Mouse (Mus musculus) liver, embryonic 11.5 days (tissue): ENCODE measurements around the gene Cd59b. TPM values are rescaled to one million over a fixed set of nuclear protein-coding genes. Genes with fewer than 3 reads are reported as not detected.
"Not testable (repeated sequence)": the region's sequence is repeated elsewhere in the genome, so short reads cannot be mapped to it uniquely, and the experiment has no call there.

ENCODE experiments used
- ATAC-seq: fragments of 200-750 bp; cut with Nextera tagmentation; replicated peaks from 2 replicates; pipeline ENCODE4 v1.8.0; 2017; ENCODE audit warnings: moderate number of reproducible peaks, mild to moderate bottlenecking, moderate TSS enrichment, moderate library complexity; ENCODE audit not compliant: low FRiP score
- DNase-seq: peaks from one replicate; pipeline ENCODE4 v3.0.0-alpha.2; 2017; ENCODE audit warnings: low spot score
- H3K27ac ChIP-seq: fragments of 300-500 bp; sonication (generic); 2 replicates; pipeline ENCODE4 v1.5.1; 2014; ENCODE audit warnings: mild to moderate bottlenecking, low read depth, low read length, control low read depth
- H3K27me3 ChIP-seq: fragments of 300-500 bp; sonication (generic); replicated peaks from 2 replicates; pipeline ENCODE4 v1.6.1; 2014; ENCODE audit warnings: low read length, mixed read lengths; ENCODE audit not compliant: control insufficient read depth, insufficient read depth
- H3K36me3 ChIP-seq: fragments of 300-500 bp; sonication (generic); 2 replicates; pipeline ENCODE4 v1.6.1; 2014; ENCODE audit warnings: mild to moderate bottlenecking, low read length, moderate library complexity, mixed read lengths; ENCODE audit not compliant: control insufficient read depth, insufficient read depth
- H3K4me1 ChIP-seq: fragments of 300-500 bp; sonication (generic); replicated peaks from 2 replicates; pipeline ENCODE4 v1.6.1; 2014; ENCODE audit warnings: low read length, mixed read lengths; ENCODE audit not compliant: control insufficient read depth, insufficient read depth
- H3K4me2 ChIP-seq: fragments of 300-500 bp; sonication (generic); 2 replicates; pipeline ENCODE4 v1.6.1; 2014; ENCODE audit warnings: mild to moderate bottlenecking, control low read depth, moderate library complexity
- H3K4me3 ChIP-seq: fragments of 300-500 bp; sonication (generic); 2 replicates; pipeline ENCODE4 v1.5.1; 2014; ENCODE audit warnings: low read depth, low read length, control low read depth
- H3K9ac ChIP-seq: fragments of 300-500 bp; sonication (generic); 2 replicates; pipeline ENCODE4 v1.6.1; 2014; ENCODE audit warnings: low read depth, low read length, control low read depth
- H3K9me3 ChIP-seq: fragments of 300-500 bp; sonication (generic); 2 replicates; pipeline ENCODE4 v1.6.1; 2016; ENCODE audit warnings: low read length, inconsistent platforms, mixed read lengths; ENCODE audit not compliant: control insufficient read depth
- WGBS: fragments of 180-500 bp; shearing (Covaris S2); extraction: QIAGEN DNeasy Blood & Tissue Kit; methylation state at CpG from one replicate; pipeline ENCODE4 v1.1.7; 2014; 5-methylcytosine and 5-hydroxymethylcytosine counted together
- polyA plus RNA-seq: library from polyadenylated mRNA; unstranded; fragments of >200 nt; fragmentation: Nextera tagmentation; extraction: Ambion mirVana; gene quantifications from 2 replicates; pipeline ENCODE4 v1.2.1, GENCODE M21; 2014

Gene Cd59b
- polyA plus RNA-seq, 1 experiment from 2014 or later: 10.6 TPM

GRCm38 (mm10) chr2:104081436-104082050, 11.9 kb downstream of the Cd59b start:
- not testable (repeated sequence) for H3K4me1 ChIP-seq, H3K4me3 ChIP-seq
- WGBS: no CpG with 5 or more reads among the region's 1 CpGs

DNA sequence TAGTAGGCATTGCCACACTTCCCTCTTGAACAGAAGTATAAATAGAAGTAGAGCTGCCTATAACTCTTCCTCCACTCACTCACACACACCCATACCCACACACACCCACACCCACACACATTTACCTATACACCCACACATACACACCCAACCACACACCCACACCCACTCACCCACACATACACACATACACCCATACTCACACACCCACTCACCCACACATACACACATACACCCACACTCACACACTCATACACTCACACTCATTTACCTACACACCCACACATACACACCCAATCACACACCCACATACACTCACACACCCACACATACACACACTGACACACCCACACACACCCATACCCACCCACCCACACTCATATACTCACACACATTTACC, 12.8 kb downstream of the Cd59b start:
- no peak overlapping the region for H3K4me3 ChIP-seq
- H3K27ac ChIP-seq: no peak overlapping the region
- H3K36me3 ChIP-seq: no peaks in the 10 kb centered on the region
- no peak overlapping the region for H3K9ac ChIP-seq
- ATAC-seq (no peak), DNase-seq (peak; percentile 21)
- no peaks in the 10 kb centered on the region for H3K9me3 ChIP-seq
- H3K27me3 ChIP-seq: no peaks in the 10 kb centered on the region
- no peak overlapping the region for H3K4me2 ChIP-seq
- H3K4me1 ChIP-seq: peaks cover 8% of the 10 kb centered on the region

More at GRCm38 (mm10) chr2:104081436-104082050, 11.9 kb downstream of the Cd59b start:
- DNase-seq, H3K4me2 ChIP-seq, H3K27ac ChIP-seq, H3K9me3 ChIP-seq, H3K27me3 ChIP-seq, H3K36me3 ChIP-seq, H3K9ac ChIP-seq, ATAC-seq: not testable (repeated sequence)

DNA sequence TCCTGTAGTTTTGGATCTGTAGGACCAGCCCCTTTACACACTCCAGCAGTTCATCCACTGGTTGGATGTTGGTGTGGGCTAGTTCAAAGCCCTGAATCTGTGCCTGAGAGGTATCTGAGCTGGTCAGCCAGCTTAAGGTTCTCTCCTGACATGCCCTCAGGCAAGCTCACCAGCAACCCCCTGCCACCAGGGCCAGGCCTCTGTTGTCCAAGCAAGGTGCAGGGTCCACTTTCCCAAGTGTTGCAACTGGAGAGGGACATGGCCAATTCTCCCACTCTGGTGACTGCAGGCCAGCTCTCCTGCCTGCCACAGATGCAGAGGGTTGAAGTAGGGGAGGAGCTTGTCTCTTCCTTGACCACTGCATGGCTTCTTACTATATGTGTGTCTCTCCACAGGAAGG, 14.4 kb downstream of the Cd59b start:
- H3K9ac ChIP-seq, H3K4me1 ChIP-seq, DNase-seq, H3K4me2 ChIP-seq, H3K9me3 ChIP-seq, H3K36me3 ChIP-seq, H3K27ac ChIP-seq, H3K27me3 ChIP-seq, H3K4me3 ChIP-seq, ATAC-seq: not testable (repeated sequence)

GRCm38 (mm10) chr2:104087562-104087961, 17.9 kb downstream of the Cd59b start:
- H3K9me3 ChIP-seq, H3K27ac ChIP-seq, H3K9ac ChIP-seq, H3K4me2 ChIP-seq, H3K36me3 ChIP-seq, H3K27me3 ChIP-seq, DNase-seq, H3K4me3 ChIP-seq, H3K4me1 ChIP-seq: not testable (repeated sequence)
- peak; percentile 90 for ATAC-seq
- WGBS: 40% methylated on average over 1 of the region's 1 CpGs

- H3K27ac ChIP-seq: no peak overlapping the region
- no peak overlapping the region for H3K9ac ChIP-seq
- H3K4me2 ChIP-seq: no peak overlapping the region
- DNase-seq (no peak), ATAC-seq (no peak)
- H3K4me1 ChIP-seq: peaks cover 17% of the 10 kb centered on the region
- no peaks in the 10 kb centered on the region for H3K9me3 ChIP-seq
- H3K36me3 ChIP-seq: no peaks in the 10 kb centered on the region
- H3K27me3 ChIP-seq: no peaks in the 10 kb centered on the region
- H3K4me3 ChIP-seq: no peak overlapping the region
- 78% methylated on average over 2 of the region's 2 CpGs for WGBS
Measured at GRCm38 (mm10) chr2:104093305-104093704, 23.7 kb downstream of the Cd59b start.

DNA sequence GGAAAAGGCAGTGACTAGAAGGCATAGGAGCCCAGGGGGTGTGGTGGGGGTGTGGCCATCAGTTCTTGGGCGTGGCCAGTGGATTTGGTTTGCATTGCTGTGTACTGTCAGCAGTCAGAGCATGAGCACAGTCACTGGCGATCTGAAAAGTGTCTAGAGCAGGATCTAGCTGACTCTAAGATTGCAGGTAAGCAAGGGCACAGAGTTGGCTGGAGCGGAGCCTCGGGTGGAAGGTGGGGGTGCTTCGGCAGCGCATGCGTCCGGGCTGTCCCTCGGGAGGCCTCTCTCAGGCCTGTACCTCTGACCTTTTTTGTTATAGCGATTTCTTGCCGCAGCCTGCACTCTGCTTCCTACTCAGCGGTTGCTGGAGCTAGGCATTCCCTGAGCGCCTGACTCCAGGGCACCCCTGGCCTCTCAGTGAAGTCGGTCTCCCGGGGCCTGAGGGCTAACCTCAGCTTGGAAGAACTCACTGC, 26.1 kb downstream of the Cd59b start, which contains the start of gene Cd59a:
Gene Cd59a (plus strand): TSS at position 61 of the 473 bp plus-strand sequence.
- Histone ChIP-seq H3K36me3 (no peaks in the 10 kb centered on the region), H3K27ac (peak within 1 kb of the TSS; percentile 87), H3K9me3 (no peaks in the 10 kb centered on the region), H3K4me1 (peaks cover 34% of the 10 kb centered on the region), H3K4me2 (peak within 1 kb of the TSS; percentile 77), H3K27me3 (no peaks in the 10 kb centered on the region), H3K9ac (peak within 1 kb of the TSS; percentile 83), H3K4me3 (peak within 1 kb of the TSS; percentile 62)
- DNase-seq: peak; percentile 87
- peak; percentile 81 for ATAC-seq
- 5% methylated on average over 15 of the region's 15 CpGs for WGBS

GRCm38 (mm10) chr2:104096256-104096655, 26.6 kb downstream of the Cd59b start:
- Histone ChIP-seq H3K27me3 (no peaks in the 10 kb centered on the region), H3K4me2 (peak overlapping the region; percentile 77), H3K36me3 (no peaks in the 10 kb centered on the region), H3K9me3 (no peaks in the 10 kb centered on the region), H3K9ac (peak overlapping the region; percentile 83), H3K4me3 (peak overlapping the region; percentile 62), H3K4me1 (peaks cover 34% of the 10 kb centered on the region), H3K27ac (peak overlapping the region; percentile 87)
- DNase-seq (no peak), ATAC-seq (no peak)
- 33% methylated on average over 10 of the region's 10 CpGs for WGBS

GRCm38 (mm10) chr2:104096796-104097195, 27.1 kb downstream of the Cd59b start:
- not testable (repeated sequence) for H3K27me3 ChIP-seq, ATAC-seq, H3K27ac ChIP-seq, H3K9me3 ChIP-seq, DNase-seq, H3K36me3 ChIP-seq
- H3K4me3 ChIP-seq: peak overlapping the region; percentile 62
- H3K4me1 ChIP-seq: peaks cover 32% of the 10 kb centered on the region
- H3K4me2 ChIP-seq: peak overlapping the region; percentile 77
- peak overlapping the region; percentile 40; the same call in 1 of the 2 replicates for H3K9ac ChIP-seq
- 62% methylated on average over 1 of the region's 1 CpGs for WGBS

DNA sequence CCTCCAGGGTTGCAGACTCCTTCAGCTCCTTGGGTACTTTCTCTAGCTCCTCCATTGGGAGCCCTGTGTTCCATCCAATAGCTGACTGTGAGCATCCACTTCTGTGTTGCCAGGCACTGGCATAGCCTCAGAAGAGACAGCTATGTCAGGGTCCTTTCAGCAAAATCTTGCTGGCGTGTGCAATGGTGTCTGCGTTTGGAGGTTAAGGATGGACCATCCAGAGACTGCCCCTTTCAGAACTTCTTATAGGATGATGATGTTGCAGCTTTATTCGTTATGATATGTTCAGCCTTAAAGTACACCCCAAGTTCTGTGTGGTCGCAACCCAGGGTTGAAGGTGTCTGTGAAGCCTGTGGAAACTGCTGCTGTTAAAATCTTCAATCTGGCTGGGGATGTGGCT, 27.7 kb downstream of the Cd59b start:
- Histone ChIP-seq H3K4me1 (peaks cover 31% of the 10 kb centered on the region), H3K27ac (peak overlapping the region; percentile 64), H3K4me2 (peak overlapping the region; percentile 77), H3K4me3 (peak overlapping the region; percentile 28)
- H3K27me3 ChIP-seq, H3K9ac ChIP-seq, H3K36me3 ChIP-seq, ATAC-seq, H3K9me3 ChIP-seq, DNase-seq: not testable (repeated sequence)
- 87% methylated on average over 4 of the region's 4 CpGs for WGBS
